Mouse (Mus musculus) ES-Bruce4 (cell line): ENCODE results near the gene Tctex1d4. TPM values are rescaled to one million over a fixed set of nuclear protein-coding genes. Genes with fewer than 3 reads are reported as not detected.

Experiments used
- H3K27ac ChIP-seq: 2 replicates; pipeline ENCODE4 v1.5.1; 2012; ENCODE audit warnings: low read length, inconsistent platforms; ENCODE audit not compliant: insufficient read depth
- H3K27me3 ChIP-seq: 2 replicates; pipeline ENCODE4 v1.6.1; 2012; ENCODE audit warnings: mild to moderate bottlenecking, low read length, inconsistent platforms; ENCODE audit not compliant: control insufficient read depth, poor library complexity, insufficient read depth, severe bottlenecking
- H3K36me3 ChIP-seq: 2 replicates; pipeline ENCODE4 v1.6.1; 2012; ENCODE audit warnings: inconsistent platforms, mild to moderate bottlenecking, low read length, moderate library complexity; ENCODE audit not compliant: control insufficient read depth, poor library complexity, insufficient read depth, severe bottlenecking
- H3K4me1 ChIP-seq: one replicate; pipeline ENCODE4 v1.8.1; 2011; ENCODE audit warnings: low read length; ENCODE audit not compliant: control insufficient read depth, insufficient read depth
- H3K4me3 ChIP-seq: 2 replicates; pipeline ENCODE4 v1.5.1; 2011; ENCODE audit warnings: low read depth, mild to moderate bottlenecking, low read length
- H3K9ac ChIP-seq: 2 replicates; pipeline ENCODE4 v1.6.1; 2012; ENCODE audit warnings: low read depth, mild to moderate bottlenecking, inconsistent platforms; ENCODE audit not compliant: poor library complexity, severe bottlenecking
- H3K9me3 ChIP-seq: replicated peaks from 2 replicates; pipeline ENCODE4 v1.6.1; 2012; ENCODE audit warnings: mild to moderate bottlenecking, low read length, inconsistent platforms; ENCODE audit not compliant: control insufficient read depth, poor library complexity, insufficient read depth, severe bottlenecking
- CTCF ChIP-seq: IDR thresholded peaks from one replicate; pipeline ENCODE4 v1.8.1; 2011; ENCODE audit warnings: low read depth, low read length
- EP300 ChIP-seq: IDR thresholded peaks from 2 replicates; pipeline ENCODE4 v1.6.1; 2011; ENCODE audit warnings: low read depth, low read length; ENCODE audit not compliant: insufficient read depth
- POLR2A ChIP-seq: IDR thresholded peaks from one replicate; pipeline ENCODE4 v1.8.1; 2011; ENCODE audit warnings: low read length; ENCODE audit not compliant: insufficient read depth
- polyA plus RNA-seq: library from polyadenylated mRNA; stranded (reverse); fragments of >200 nt; gene quantifications from 2 replicates; pipeline ENCODE4 v1.2.4, GENCODE M21; 2011; ENCODE audit warnings: low read depth; ENCODE audit not compliant: missing spikeins, insufficient read depth, insufficient read length

The Tctex1d4 gene
- polyA plus RNA-seq, 1 experiment, result not detected

DNA sequence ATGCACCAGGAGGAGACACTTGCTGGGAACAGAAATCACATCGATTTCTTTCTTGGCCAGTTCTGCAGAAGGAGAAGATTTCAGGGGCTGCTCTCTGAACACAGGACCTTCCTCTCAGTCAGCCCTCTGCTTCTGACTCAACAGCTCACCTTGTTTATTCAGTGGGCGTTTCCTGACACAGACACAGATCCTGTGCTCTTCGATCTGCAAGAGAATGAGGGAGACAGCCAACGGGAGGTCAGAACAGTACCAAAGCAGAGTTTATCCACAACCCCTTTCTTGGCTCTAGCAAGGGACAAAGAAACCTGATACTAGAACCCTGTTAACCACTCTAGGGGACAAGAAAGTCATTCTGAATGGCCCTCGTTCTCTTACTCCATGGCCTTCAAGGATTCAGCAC lies 43.3 kb downstream of the Tctex1d4 start:
- Histone ChIP-seq H3K4me1 (peaks cover 5% of the 10 kb centered on the region), H3K27ac (peak overlapping the region; percentile 88), H3K4me3 (no peak overlapping the region), H3K36me3 (peaks cover 79% of the 10 kb centered on the region), H3K27me3 (no peaks in the 10 kb centered on the region), H3K9me3 (no peaks in the 10 kb centered on the region), H3K9ac (no peak overlapping the region)
- TF ChIP-seq POLR2A, result no peak
- TF ChIP-seq CTCF, result no peak
- 0 out of 2 replicates have a peak, but pooled peaks have one; percentile 47 for TF ChIP-seq EP300

Other genes with a start within 250 kb of the Tctex1d4 start
- gene Zswim5, start 249.4 kb upstream of the Tctex1d4 start, polyA plus RNA-seq, result 2.1 and 2.5 TPM in 2 replicates
- gene Urod, start 132.4 kb upstream of the Tctex1d4 start, polyA plus RNA-seq, result 77.2 and 79.3 TPM in 2 replicates
- gene Hectd3, start 131.5 kb upstream of the Tctex1d4 start, polyA plus RNA-seq, result 6.4 and 7.9 TPM in 2 replicates
- 67.5 and 73.3 TPM in 2 replicates for gene Eif2b3, start 107.4 kb upstream of the Tctex1d4 start, polyA plus RNA-seq
- 4.5 and 5.7 TPM in 2 replicates for gene Ptch2, start 30.7 kb upstream of the Tctex1d4 start, polyA plus RNA-seq
- 60.9 and 65.8 TPM in 2 replicates for gene Btbd19, start 1.1 kb upstream of the Tctex1d4 start, polyA plus RNA-seq
- 12.1 and 12.5 TPM in 2 replicates for gene Plk3, start 7.2 kb downstream of the Tctex1d4 start, polyA plus RNA-seq
- gene Rps8, start 29.4 kb downstream of the Tctex1d4 start, polyA plus RNA-seq, result 2,253 and 2,515 TPM in 2 replicates
- 109 and 112 TPM in 2 replicates for gene Kif2c, start 55.8 kb downstream of the Tctex1d4 start, polyA plus RNA-seq
- gene Tmem53, start 125.2 kb downstream of the Tctex1d4 start, polyA plus RNA-seq, result 1.8 and 2.7 TPM in 2 replicates
- gene Armh1, start 125.3 kb downstream of the Tctex1d4 start, polyA plus RNA-seq, result 0.49 and 0.52 TPM in 2 replicates